Mouse (Mus musculus) adipocyte (in vitro differentiated cells): ENCODE measurements around the gene Pla2g12b.
A peak's percentile ranks its signal among the peaks of the same experiment; 100 is the strongest.

ENCODE experiments used
- DNase-seq: peaks from one replicate; pipeline ENCODE4 v3.0.0-alpha.2; 2016; ENCODE audit warnings: low spot score

Pla2g12b gene

DNA sequence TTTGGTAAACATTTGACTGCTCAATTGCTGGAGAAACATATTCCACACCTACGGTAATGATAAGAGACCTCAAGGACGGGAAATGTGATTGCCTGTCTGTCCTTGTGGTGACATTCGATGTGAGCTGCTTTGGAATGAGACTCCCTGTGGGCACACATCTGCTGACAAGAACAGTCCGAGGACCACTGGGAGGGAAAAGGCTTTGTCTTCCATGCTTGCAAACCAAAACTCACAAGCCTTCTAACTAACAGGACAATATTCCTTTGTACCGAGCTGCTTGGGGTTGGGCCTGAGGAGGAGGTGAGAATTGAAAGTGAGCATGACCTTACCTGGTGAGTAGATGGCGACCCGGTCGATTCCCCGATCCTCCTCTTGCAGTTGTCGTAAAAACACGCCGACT lies 63.8 kb downstream of the Pla2g12b start:
- no peak for DNase-seq

DNA sequence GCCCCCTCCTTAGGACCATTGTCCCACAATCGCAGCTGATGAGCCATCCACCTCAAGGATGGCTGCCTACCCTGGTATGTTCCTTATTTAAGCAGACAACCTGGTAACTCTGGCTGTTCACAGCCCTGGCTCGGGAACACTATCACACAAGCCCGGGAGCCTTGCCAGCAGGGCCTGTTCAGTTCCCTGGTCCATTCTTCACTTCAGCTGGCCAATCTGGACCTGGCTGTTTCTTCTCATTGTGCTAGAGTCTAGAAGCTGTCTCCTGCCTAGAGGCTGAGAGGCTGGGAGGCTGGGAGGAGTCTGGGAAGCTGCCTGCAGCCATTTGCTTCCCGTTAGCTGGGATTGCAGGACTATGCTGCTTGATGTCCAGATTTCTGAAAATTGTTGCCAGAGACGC lies 67.0 kb downstream of the Pla2g12b start:
- peak; percentile 17 for DNase-seq
